Mouse (Mus musculus): ENCODE data around the gene Akr1b8.
A peak's percentile ranks its signal among the peaks of the same experiment; 100 is the strongest.
"Not testable (repeated sequence)": the region's sequence is repeated elsewhere in the genome, so short reads cannot be mapped to it uniquely, and the experiment has no call there.

Akr1b8 gene

GRCm38 (mm10) chr6:34350037-34350699 is 3.8 kb upstream of the Akr1b8 start:
- no peak for DNase-seq

DNA sequence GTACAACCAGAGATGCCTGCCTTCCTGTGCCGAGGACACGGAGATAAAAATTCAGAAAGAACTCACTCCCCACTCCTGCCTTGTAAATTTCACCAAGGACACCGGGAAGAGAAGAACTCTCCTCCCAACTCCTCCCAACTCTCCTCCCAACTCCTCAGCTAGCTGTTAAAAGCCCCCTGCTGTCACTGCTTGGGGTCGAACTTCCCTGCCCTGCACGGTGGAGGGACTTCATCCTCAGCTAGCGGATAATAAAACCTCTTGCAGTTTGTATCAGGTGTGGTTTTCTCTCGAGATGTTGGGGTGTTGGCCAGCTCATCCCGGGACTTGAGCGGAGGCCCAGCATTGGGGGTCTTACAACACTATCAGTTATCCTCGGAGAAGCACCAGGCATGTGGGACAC is 2.4 kb upstream of the Akr1b8 start:
- not testable (repeated sequence) for DNase-seq

DNA sequence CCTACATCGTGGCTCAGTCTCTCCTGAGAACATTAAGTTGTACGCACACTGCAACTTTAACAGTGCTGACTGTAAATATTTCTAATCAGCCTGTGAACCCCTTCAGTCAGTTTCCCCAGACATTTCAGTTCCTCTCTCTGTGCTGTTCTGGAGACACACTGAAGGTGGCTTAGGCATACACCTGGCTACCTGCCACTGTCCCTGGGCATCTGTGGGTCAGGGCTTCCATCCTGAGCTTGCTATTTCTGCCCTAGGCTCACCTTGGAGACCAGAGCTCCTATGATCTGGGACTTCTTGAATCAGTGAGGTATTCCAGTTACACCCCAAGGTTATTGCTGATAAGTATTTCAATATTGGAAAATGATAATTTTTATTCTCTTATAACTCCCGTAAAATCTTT is 1.5 kb upstream of the Akr1b8 start:
- no peak for DNase-seq

DNA sequence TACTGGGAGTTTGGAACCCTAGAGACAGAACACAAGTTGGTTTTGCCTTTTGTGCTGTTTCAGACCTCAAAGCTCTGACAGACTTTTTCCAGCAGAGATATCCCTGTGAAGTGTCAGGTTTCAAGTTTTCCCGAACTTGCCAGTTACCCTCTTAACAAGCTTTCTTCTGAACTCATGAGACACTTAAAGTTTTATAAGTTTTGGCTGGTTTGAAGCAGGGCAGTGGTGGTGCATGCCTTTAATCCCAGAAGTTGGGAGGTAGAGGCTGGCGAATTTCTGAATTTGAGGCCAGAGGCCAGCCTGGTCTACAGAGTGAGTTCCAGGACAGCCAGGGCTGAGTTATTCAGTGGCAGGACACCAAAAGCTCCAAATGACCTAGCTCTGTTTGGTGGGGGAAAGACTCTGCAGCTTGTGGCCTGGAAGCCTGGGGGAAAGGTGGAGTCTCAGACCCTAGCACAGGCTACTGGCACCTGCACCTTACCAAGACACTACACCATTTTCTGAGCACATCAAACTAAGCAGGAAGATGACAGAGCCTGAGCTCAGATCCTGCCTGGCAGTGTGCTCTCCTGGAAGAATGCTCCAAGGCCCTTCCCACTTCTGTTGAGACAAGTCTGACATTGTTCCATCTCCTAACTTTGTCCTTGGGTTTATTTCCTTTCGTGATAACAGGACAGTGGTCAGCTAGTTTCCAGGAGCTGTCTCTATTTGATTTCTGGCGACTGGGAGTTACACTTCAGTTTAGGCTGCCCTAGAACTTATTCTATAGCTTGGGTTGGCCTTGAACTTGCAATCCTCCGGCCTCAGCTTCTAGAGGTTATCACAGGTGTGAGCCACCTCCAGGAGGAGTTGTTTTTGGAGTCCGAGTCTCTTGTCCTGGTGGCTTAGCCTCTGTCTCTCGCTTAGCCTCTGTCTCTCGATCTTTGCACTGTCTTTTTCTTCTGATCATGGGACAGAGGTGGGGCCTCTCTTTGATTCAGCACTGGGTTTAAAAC is 732 bp downstream of the Akr1b8 start:
- no peak for DNase-seq

- no peak for DNase-seq
These were observed 1.4 kb downstream of the Akr1b8 start for GRCm38 (mm10) chr6:34355349-34355747.

DNA sequence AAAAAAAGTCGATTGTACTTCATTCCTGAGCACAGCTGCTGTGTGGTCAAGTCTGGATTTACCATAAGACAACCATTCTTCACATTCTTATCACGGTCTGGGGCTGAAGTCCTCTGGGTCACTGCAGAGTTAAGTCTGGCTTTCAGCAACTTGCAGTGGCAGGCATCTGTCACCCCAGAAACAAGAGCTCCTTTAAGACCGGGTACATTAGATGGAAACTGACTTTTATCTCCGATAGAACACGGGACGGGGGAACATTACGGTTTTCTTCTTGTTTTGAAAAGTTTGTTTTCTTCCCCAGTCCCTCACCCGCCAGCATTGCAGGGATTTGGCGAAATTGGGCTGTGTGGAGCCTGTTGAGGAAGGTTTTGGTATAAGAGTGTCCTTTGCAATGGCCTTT is 1.9 kb downstream of the Akr1b8 start:
- DNase-seq, result no peak

GRCm38 (mm10) chr6:34364217-34365136 is 10.6 kb downstream of the Akr1b8 start:
- DNase-seq, result no peak

DNA sequence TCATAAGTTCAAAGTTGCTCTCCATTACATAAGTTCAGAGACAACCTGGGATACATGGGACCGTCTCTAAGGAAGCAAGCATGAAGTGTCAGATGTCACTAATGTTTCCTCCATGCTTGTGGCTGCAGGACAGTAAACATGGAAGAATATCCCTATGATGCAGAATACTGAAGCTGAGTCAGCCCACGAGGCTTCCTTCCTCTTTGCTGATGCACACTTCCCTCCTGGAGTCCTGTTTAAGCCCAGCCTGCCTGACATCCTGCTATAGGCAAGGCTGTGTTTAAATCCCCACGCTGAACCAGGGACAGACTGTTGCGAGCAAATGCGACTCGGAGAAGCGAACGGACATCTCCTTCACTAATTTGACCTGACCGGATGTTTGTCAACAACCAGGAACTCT is 14.1 kb downstream of the Akr1b8 start:
- DNase-seq, result no peak

DNA sequence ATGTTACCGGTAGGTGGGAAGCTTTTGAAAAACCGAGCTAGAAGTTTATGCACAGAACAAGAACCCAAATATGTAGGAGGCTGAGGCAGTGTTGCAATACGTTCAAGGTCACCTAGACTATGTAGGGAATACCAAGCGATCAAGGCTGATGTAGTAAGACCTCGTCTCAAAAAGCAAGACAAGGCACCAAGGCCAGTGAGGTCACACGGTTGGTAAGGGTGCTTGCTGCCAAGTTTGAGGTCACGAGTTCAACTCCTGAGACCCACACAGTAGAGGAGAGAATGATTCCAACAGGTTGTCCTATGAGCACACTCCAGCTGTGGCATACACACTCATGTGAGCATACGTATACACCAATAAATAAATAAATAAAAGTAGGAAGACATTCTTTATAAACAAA is 16.2 kb downstream of the Akr1b8 start:
- DNase-seq, result no peak

DNA sequence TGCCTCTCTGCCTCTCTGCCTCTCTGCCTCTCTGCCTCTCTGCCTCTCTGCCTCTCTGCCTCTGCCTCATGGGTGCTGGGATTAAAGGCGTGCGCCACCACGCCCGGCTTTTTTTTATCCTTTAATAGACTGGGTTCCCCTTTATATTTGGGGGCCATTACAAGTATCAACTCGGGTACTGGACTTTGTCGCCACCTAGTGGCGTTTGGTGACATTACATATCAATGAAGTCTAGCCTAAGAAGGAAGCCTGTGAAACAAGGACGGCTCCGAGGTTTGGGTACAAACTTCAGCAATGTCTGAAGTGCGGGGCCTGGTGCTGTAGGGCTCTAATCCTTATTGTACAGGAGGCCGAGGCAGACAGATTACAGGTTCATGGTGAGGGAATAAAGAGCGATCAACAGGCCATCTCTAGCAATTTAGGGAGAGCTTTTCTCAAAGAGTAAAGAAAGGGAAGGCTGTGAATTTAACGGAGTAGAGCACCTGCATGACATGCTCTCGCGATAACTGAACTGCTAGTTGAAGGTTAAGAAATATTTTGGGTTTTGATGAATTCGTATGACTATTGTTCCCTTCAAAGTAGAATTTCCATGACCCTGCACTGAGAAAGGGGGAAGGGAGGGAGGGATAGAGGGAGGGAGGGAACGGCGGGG is 17.9 kb downstream of the Akr1b8 start:
- peak; percentile 38 to 82 for DNase-seq

DNA sequence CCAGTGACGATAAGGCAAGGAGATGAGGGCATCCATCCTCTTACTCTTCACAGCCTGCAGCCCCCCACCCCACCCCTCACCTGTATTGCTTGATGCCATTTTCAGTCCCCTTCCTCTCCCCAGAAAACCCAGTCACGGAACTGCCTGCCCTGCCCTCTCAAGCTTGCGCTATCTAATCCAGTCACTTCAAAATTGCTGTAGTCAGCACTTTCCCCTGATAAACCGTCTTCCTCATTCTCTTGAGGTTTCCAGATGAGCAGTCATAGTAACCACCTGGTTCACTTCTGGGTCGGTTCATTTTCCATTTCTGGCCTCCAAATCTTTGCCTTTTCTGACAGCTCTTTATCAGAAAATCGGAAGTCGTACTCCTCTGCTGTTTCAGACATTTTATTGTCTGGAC is 19.9 kb downstream of the Akr1b8 start:
- DNase-seq, result no peak

GRCm38 (mm10) chr6:34375888-34376287 is 22.0 kb downstream of the Akr1b8 start:
- DNase-seq, result not testable (repeated sequence)

DNA sequence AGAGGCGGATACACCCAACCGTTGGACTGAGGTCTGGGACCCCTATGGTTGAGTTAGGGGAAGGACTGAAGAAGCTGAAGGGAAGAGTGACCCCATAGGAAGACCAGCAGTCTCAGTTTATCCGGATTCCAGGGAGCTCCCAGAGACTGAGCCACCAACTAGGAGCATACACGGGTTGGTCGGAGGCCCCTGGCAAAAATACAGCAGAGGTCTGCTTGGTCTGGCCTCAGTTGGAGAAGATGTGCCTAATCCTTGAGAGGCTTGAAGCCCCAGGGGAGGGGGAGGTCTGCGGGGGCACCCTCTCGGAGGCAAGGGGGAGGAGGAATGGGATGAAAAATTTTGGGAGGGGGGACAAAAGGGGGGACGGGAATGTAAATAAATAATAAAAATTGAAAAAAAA is 29.5 kb downstream of the Akr1b8 start:
- DNase-seq, result no peak

DNA sequence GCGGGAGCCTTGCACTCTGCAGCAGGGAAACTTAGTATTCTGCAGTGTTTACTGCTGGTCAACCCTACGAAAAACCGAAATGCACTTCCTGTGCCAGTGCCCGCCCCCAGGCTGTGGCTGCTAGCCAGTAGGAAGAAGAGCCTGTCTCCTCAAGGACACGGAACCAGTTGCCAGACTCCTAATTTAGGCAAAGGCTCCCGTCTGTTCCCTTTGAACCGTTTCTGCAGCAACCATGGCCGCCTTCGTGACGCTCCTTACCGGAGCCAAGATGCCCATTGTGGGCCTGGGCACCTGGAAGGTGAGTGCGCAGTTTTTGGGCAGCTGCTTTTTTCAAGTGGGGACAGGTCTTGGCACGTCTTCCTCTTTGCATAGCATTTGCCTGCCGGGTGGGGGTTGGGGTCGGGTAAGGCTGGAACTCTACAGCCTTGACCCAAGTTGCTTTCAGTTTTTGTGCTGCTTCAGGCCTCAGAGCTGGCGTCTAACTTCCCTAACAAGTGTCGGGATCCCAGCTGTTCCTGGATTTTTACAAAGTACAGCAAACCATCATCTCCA is 30.3 kb downstream of the Akr1b8 start, which contains the start of gene Akr1b10:
Gene Akr1b10, plus strand, starts transcription at position 109 of the 552 bp plus-strand sequence.
- peak; percentile 60 to 71 for DNase-seq

- DNase-seq, result peak in 1 of 2 experiments; percentile 43
These were observed 30.9 kb downstream of the Akr1b8 start for GRCm38 (mm10) chr6:34384701-34385370.

DNA sequence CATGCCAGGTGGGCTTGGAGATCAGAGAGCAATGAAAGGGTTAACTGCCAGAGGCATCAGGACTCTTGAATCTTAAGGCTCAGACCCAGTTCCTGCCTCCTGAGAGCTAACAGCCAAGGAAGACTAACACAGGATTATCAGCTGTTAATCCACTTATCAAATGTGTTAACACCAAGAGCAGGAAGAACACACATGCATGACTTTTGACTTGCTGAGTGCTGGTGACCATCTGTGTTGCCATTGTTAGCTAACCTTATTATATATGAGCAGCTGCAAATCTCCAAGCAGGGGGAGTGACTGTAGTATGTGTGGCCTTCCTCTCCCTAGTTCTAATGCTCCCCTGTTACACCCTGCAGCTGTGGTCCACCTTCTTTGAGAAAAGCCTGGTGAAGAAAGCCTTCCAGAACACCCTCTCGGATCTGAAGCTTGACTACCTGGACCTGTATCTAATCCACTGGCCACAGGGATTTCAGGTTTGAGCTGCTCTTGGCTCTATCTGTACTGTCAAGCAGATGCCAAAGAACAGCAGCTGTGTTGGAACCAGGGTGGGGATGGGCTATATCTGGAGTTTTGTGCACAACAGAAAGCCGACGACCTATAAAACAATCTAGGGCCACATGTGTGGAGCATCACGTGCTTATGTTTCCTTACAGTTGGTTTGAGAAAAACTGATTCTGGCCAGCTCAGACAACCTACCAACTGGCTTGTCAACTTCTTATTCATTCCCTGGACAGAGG is 34.7 kb downstream of the Akr1b8 start:
- DNase-seq, result no peak

DNA sequence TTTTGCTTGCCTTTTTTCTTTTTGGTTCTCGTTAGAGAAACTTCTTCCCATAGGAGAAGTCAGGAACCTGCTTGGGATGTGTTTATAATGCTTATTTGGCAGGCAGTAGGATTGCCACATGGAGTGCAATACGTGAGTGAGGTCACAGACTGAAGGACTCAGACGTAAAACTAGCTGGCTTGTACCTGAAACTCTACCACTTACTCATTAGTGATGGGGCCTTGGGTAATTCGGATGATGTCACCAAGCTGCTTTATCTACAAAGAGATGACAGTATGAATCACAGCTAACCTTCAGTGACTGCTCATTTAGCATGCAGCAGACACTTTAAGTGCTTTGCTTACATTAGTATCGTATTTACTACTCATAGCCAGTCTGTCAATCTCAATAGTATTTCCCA is 42.0 kb downstream of the Akr1b8 start:
- DNase-seq, result no peak

GRCm38 (mm10) chr6:34398431-34398830 is 44.5 kb downstream of the Akr1b8 start:
- no peak for DNase-seq

GRCm38 (mm10) chr6:34399606-34400220 is 45.8 kb downstream of the Akr1b8 start:
- DNase-seq, result no peak

GRCm38 (mm10) chr6:34400696-34401095 is 46.8 kb downstream of the Akr1b8 start:
- no peak for DNase-seq

Data from spleen, adult 18-20 months (tissue).